Mouse (Mus musculus) stomach, embryonic 15.5 days (tissue): ENCODE measurements around the gene Zfand2b. TPM values are rescaled to one million over a fixed set of nuclear protein-coding genes. Genes with fewer than 3 reads are reported as not detected.

Experiments used
- ATAC-seq: fragments of 200-750 bp; cut with Nextera tagmentation; 2 replicates; pipeline ENCODE4 v1.8.0; 2017; ENCODE audit warnings: low read depth, moderate number of reproducible peaks, moderate TSS enrichment; ENCODE audit not compliant: insufficient read depth, low FRiP score
- H3K27ac ChIP-seq: fragments of 300-500 bp; sonication (generic); 2 replicates; pipeline ENCODE4 v1.5.1; 2015; ENCODE audit warnings: mild to moderate bottlenecking, inconsistent platforms
- H3K27me3 ChIP-seq: fragments of 300-500 bp; sonication (generic); replicated peaks from 2 replicates; pipeline ENCODE4 v1.6.1; 2015; ENCODE audit warnings: inconsistent platforms
- H3K36me3 ChIP-seq: fragments of 300-500 bp; sonication (generic); 2 replicates; pipeline ENCODE4 v1.6.1; 2015; ENCODE audit warnings: inconsistent platforms
- H3K4me1 ChIP-seq: fragments of 300-500 bp; sonication (generic); 2 replicates; pipeline ENCODE4 v1.6.1; 2015; ENCODE audit warnings: inconsistent platforms
- H3K4me2 ChIP-seq: fragments of 300-500 bp; sonication (generic); 2 replicates; pipeline ENCODE4 v1.6.1; 2015; ENCODE audit warnings: mild to moderate bottlenecking, inconsistent platforms
- H3K4me3 ChIP-seq: fragments of 300-500 bp; sonication (generic); replicated peaks from 2 replicates; pipeline ENCODE4 v1.5.1; 2015; ENCODE audit warnings: inconsistent platforms
- H3K9ac ChIP-seq: fragments of 300-500 bp; sonication (generic); 2 replicates; pipeline ENCODE4 v1.6.1; 2015; ENCODE audit warnings: inconsistent platforms
- H3K9me3 ChIP-seq: fragments of 300-500 bp; sonication (generic); 2 replicates; pipeline ENCODE4 v1.6.1; 2016; ENCODE audit warnings: inconsistent platforms
- WGBS: fragments of 180-500 bp; shearing (Covaris S2); methylation state at CpG from one replicate; pipeline ENCODE4 v1.1.7; 2015; 5-methylcytosine and 5-hydroxymethylcytosine counted together
- polyA plus RNA-seq: library from polyadenylated mRNA; unstranded; fragments of >200 nt; fragmentation: Nextera tagmentation; extraction: Ambion mirVana; gene quantifications from 2 replicates; pipeline ENCODE4 v1.2.1, GENCODE M21; 2015

Zfand2b gene
- polyA plus RNA-seq, 1 experiment from 2014 or later = 41.2 TPM

GRCm38 (mm10) chr1:75141486-75142190 lies 26.8 kb upstream of the Zfand2b start:
- WGBS = under 1% methylated on average over 53 of the region's 53 CpGs
- ATAC-seq = peak; percentile 52; the same call in 1 of the 2 replicates
- peak overlapping the region; percentile 97 for H3K27ac ChIP-seq
- peak overlapping the region; percentile 94 for H3K4me3 ChIP-seq
- H3K4me2 ChIP-seq = peak overlapping the region; percentile 91
- peaks cover 21% of the 10 kb centered on the region for H3K4me1 ChIP-seq
- H3K27me3 ChIP-seq = no peaks in the 10 kb centered on the region
- no peaks in the 10 kb centered on the region for H3K9me3 ChIP-seq
- H3K36me3 ChIP-seq = peaks cover 46% of the 10 kb centered on the region
- peak overlapping the region; percentile 80 for H3K9ac ChIP-seq

GRCm38 (mm10) chr1:75142301-75143261 lies 25.9 kb upstream of the Zfand2b start, which contains the start of the genes Cnppd1 and Retreg2:
Gene Cnppd1, minus strand, starts transcription at chr1:75142711.
Gene Retreg2, plus strand, starts transcription at chr1:75142778.
- peak; percentile 88 for ATAC-seq
- Histone ChIP-seq H3K27me3 (no peaks in the 10 kb centered on the region), H3K9ac (peak within 1 kb of the TSS; percentile 80), H3K4me1 (peaks cover 21% of the 10 kb centered on the region), H3K27ac (peak within 1 kb of the TSS; percentile 97), H3K4me3 (peak within 1 kb of the TSS; percentile 94), H3K9me3 (no peaks in the 10 kb centered on the region), H3K4me2 (peak within 1 kb of the TSS; percentile 91), H3K36me3 (peaks cover 45% of the 10 kb centered on the region)
- under 1% methylated on average over 91 of the region's 91 CpGs for WGBS

- H3K27me3 ChIP-seq = no peaks in the 10 kb centered on the region
- WGBS = 91% methylated on average over 3 of the region's 3 CpGs
- H3K36me3 ChIP-seq = peaks cover 35% of the 10 kb centered on the region
- no peak overlapping the region for H3K4me3 ChIP-seq
- peaks cover 17% of the 10 kb centered on the region for H3K4me1 ChIP-seq
- ATAC-seq = no peak
- H3K9me3 ChIP-seq = no peaks in the 10 kb centered on the region
- H3K27ac ChIP-seq = no peak overlapping the region
- no peak overlapping the region for H3K4me2 ChIP-seq
- no peak overlapping the region for H3K9ac ChIP-seq
These were observed 22.9 kb upstream of the Zfand2b start for GRCm38 (mm10) chr1:75145589-75145988.

- Histone ChIP-seq H3K9me3 (no peaks in the 10 kb centered on the region), H3K4me3 (no peak overlapping the region), H3K9ac (no peak overlapping the region), H3K36me3 (peaks cover 35% of the 10 kb centered on the region), H3K27ac (no peak overlapping the region), H3K4me2 (no peak overlapping the region), H3K27me3 (no peaks in the 10 kb centered on the region), H3K4me1 (peaks cover 13% of the 10 kb centered on the region)
- ATAC-seq = no peak
- WGBS = 77% methylated on average over 7 of the region's 7 CpGs
These were observed 20.9 kb upstream of the Zfand2b start for GRCm38 (mm10) chr1:75147411-75148135.

- peaks cover 35% of the 10 kb centered on the region for H3K36me3 ChIP-seq
- H3K4me3 ChIP-seq = no peak overlapping the region
- no peak overlapping the region for H3K9ac ChIP-seq
- WGBS = 90% methylated on average over 4 of the region's 4 CpGs
- H3K9me3 ChIP-seq = no peaks in the 10 kb centered on the region
- peaks cover 7% of the 10 kb centered on the region for H3K4me1 ChIP-seq
- no peak for ATAC-seq
- no peaks in the 10 kb centered on the region for H3K27me3 ChIP-seq
- no peak overlapping the region for H3K27ac ChIP-seq
- no peak overlapping the region for H3K4me2 ChIP-seq
These were observed 19.7 kb upstream of the Zfand2b start for GRCm38 (mm10) chr1:75148727-75149126.

GRCm38 (mm10) chr1:75155837-75156236 lies 12.6 kb upstream of the Zfand2b start:
- H3K4me1 ChIP-seq = no peaks in the 10 kb centered on the region
- no peaks in the 10 kb centered on the region for H3K36me3 ChIP-seq
- H3K9me3 ChIP-seq = no peaks in the 10 kb centered on the region
- no peak overlapping the region for H3K9ac ChIP-seq
- H3K4me3 ChIP-seq = no peak overlapping the region
- no peak overlapping the region for H3K4me2 ChIP-seq
- no peak overlapping the region for H3K27ac ChIP-seq
- H3K27me3 ChIP-seq = no peaks in the 10 kb centered on the region
- WGBS = 42% methylated on average over 3 of the region's 3 CpGs
- no peak for ATAC-seq

- Histone ChIP-seq H3K4me1 (no peaks in the 10 kb centered on the region), H3K9me3 (no peaks in the 10 kb centered on the region), H3K9ac (no peak overlapping the region), H3K4me2 (no peak overlapping the region), H3K27ac (no peak overlapping the region), H3K4me3 (no peak overlapping the region), H3K27me3 (no peaks in the 10 kb centered on the region), H3K36me3 (no peaks in the 10 kb centered on the region)
- no peak for ATAC-seq
These were observed 9.5 kb upstream of the Zfand2b start for GRCm38 (mm10) chr1:75158990-75159389.

- ATAC-seq = peak; percentile 60; the same call in 1 of the 2 replicates
- H3K27ac ChIP-seq = no peak overlapping the region
- no peak overlapping the region for H3K4me2 ChIP-seq
- no peaks in the 10 kb centered on the region for H3K27me3 ChIP-seq
- no peak overlapping the region for H3K4me3 ChIP-seq
- no peaks in the 10 kb centered on the region for H3K9me3 ChIP-seq
- H3K36me3 ChIP-seq = no peaks in the 10 kb centered on the region
- no peaks in the 10 kb centered on the region for H3K4me1 ChIP-seq
- 56% methylated on average over 5 of the region's 5 CpGs for WGBS
- no peak overlapping the region for H3K9ac ChIP-seq
These were observed 8.7 kb upstream of the Zfand2b start for GRCm38 (mm10) chr1:75159540-75160255.

- H3K27me3 ChIP-seq = no peaks in the 10 kb centered on the region
- no peak overlapping the region for H3K27ac ChIP-seq
- H3K4me1 ChIP-seq = no peaks in the 10 kb centered on the region
- H3K4me3 ChIP-seq = no peak overlapping the region
- H3K9ac ChIP-seq = no peak overlapping the region
- H3K9me3 ChIP-seq = no peaks in the 10 kb centered on the region
- no peak for ATAC-seq
- H3K36me3 ChIP-seq = no peaks in the 10 kb centered on the region
- no peak overlapping the region for H3K4me2 ChIP-seq
- WGBS = 75% methylated on average over 4 of the region's 4 CpGs
These were observed 8.2 kb upstream of the Zfand2b start for GRCm38 (mm10) chr1:75160256-75160617.

- ATAC-seq = peak; percentile 2; the same call in 1 of the 2 replicates
- WGBS = 5% methylated on average over 7 of the region's 7 CpGs
- H3K4me3 ChIP-seq = peak overlapping the region; percentile 77
- no peaks in the 10 kb centered on the region for H3K27me3 ChIP-seq
- peaks cover 16% of the 10 kb centered on the region for H3K4me1 ChIP-seq
- H3K9me3 ChIP-seq = no peaks in the 10 kb centered on the region
- peaks cover 22% of the 10 kb centered on the region for H3K36me3 ChIP-seq
- peak overlapping the region; percentile 23; the same call in 1 of the 2 replicates for H3K9ac ChIP-seq
- peak overlapping the region; percentile 86 for H3K27ac ChIP-seq
- peak overlapping the region; percentile 80 for H3K4me2 ChIP-seq
These were observed 364 bp upstream of the Zfand2b start for GRCm38 (mm10) chr1:75168093-75168471.
